Mouse (Mus musculus): Measurements from ENCODE around the gene 1110032A03Rik. TPM values are rescaled to one million over a fixed set of nuclear protein-coding genes. Genes with fewer than 3 reads are reported as not detected.

The 1110032A03Rik gene
- total RNA-seq, 2 experiments from 2014 or later: 29.6 to 30.2 TPM

DNA sequence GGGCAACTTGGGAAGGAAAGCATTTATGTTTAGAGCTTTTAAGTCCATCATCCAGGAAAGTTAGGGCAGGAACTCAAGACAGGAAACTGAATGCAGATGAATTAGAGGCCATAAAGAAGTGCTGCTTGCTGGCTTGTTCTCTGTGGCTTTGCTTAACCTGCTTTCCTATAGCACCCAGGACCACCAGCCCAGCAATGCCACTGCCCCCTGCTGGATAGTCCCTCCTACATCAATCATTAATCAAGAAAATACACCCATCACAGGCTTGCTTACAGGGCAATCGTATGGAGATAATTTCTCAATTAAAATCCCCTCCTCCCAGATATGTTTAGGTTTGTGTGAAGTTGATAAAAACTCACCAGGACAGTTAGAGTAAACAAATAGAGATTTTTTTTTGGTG is 12.0 kb downstream of the 1110032A03Rik start:
- Histone ChIP-seq H3K27ac (no peak overlapping the region), H3K4me3 (no peak overlapping the region)
- DNase-seq (ENCODE audit: low spot score in 2 of 2): peak in 1 of 2 experiments; percentile 40
- peak; percentile 78 for TF ChIP-seq CTCF (conservative IDR thresholded peaks at IDR 0.05)

DNA sequence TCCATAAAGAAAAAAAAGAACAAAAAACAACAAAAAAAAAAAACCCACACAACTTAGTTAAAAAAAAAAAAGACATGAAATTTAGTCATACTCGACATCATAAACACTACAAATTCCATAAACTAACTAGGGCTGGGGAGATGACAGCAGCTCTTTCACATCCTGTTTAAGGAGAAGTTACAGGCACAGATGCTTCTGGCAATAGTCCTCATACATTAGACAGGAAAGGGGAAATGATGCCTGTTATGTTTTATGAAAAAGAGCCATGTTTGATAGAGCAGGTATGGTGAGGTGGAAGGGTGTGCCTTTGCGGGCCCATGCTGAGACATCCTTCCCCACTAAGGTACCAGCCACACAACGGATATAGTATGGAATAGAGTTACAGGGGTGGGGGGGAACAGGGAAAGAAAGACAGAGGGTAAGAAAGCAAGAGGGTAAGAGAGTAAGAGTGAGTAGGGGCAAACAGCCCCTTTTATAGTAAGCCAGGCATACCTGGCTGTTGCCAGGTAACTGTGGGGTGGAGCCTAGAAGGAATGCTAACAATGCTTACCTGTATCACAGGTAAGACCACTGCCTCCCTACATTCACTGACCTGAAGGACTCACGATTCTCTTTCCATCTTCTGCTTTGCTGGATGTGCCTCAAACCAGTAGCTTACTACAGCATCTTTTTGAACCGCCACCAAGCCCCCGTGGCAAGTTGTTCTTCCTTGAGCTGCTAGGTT is 13.6 kb downstream of the 1110032A03Rik start:
- DNase-seq (ENCODE audit: low spot score in 2 of 2): no peak
- TF ChIP-seq CTCF (conservative IDR thresholded peaks at IDR 0.05): no peak
- Histone ChIP-seq H3K4me3 (no peak overlapping the region), H3K27ac (no peak overlapping the region)

DNA sequence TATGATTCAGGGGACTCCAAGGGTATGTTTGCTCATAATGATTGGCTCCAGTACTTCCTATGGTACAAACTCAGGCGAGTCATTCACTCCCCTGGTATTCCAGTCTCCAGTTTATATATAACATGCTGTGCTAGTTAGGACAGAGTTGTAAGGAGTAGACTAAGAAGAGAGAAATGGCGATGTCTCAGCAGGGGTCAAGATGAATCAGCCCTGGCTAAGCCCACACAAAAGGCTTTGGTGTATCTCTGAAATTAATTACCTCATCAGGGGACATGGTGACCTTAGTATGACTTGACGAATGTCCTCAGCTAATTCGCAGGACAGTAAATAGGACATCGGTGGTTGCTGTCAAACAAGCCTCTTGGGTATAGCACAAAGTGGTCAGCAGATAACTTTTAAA is 18.6 kb downstream of the 1110032A03Rik start:
- no peak overlapping the region for H3K4me3 ChIP-seq
- H3K27ac ChIP-seq: no peak overlapping the region
- TF ChIP-seq CTCF (conservative IDR thresholded peaks at IDR 0.05): no peak
- no peak for DNase-seq (ENCODE audit: low spot score in 2 of 2)

DNA sequence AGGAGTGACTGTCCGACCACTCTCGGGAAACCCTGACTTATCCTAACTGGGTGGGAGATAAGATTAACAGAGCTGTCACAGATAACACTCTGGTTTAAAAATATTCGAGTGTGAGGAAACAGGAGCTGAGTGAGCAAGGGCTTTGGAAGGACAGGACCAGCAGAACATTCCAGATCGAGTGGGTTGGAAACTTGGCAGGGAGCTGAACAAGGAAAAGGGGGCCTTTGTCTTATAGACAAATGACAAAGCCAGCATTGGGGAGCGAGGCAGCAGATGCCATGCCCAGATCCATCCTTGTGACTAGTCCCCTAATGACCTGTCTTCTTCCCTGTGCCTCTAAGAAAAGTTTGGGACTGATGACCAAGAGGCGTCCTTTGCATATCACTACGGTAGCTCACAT is 21.4 kb downstream of the 1110032A03Rik start:
- DNase-seq (ENCODE audit: low spot score in 2 of 2): peak in 1 of 2 experiments; percentile 28
- peak overlapping the region; percentile 52 for H3K4me3 ChIP-seq
- H3K27ac ChIP-seq: peak overlapping the region; percentile 90
- no peak for TF ChIP-seq CTCF (conservative IDR thresholded peaks at IDR 0.05)

DNA sequence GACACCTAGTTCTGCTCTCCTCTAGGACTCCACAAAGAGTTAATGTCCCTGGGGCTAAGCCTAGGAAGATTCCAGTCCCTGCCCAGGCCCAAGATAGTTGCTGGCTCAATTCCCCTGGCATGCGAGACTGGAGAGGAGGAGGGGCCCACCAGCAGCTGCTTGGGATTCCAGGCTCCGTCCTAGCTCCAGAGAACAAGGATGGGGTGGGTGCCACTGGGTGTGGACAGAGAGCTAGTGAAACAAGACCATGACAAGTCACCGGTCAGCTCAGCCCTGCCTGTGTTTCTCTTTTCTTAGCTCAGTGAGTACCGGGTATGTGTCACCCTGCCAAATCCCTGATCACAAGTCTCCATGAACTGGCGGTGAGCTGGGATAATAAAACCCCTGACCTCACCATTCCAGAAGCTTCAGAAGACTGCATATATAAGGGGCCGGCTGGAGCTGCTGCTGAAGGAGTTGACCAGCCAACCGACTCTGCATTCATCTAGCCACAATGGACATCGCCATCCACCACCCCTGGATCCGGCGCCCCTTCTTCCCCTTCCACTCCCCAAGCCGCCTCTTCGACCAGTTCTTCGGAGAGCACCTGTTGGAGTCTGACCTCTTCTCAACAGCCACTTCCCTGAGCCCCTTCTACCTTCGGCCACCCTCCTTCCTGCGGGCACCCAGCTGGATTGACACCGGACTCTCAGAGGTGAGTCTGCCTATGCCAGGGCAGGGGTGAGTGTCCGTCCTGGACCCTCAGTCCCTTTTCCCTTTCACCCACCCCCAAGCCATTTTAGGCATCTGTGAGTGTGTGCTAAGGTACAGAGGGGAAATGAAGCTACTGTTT is 22.3 kb downstream of the 1110032A03Rik start:
- peak overlapping the region; percentile 52 for H3K4me3 ChIP-seq
- peak overlapping the region; percentile 90 for H3K27ac ChIP-seq
- peak; percentile 67 to 78 for DNase-seq (ENCODE audit: low spot score in 2 of 2)
- TF ChIP-seq CTCF (conservative IDR thresholded peaks at IDR 0.05): no peak

DNA sequence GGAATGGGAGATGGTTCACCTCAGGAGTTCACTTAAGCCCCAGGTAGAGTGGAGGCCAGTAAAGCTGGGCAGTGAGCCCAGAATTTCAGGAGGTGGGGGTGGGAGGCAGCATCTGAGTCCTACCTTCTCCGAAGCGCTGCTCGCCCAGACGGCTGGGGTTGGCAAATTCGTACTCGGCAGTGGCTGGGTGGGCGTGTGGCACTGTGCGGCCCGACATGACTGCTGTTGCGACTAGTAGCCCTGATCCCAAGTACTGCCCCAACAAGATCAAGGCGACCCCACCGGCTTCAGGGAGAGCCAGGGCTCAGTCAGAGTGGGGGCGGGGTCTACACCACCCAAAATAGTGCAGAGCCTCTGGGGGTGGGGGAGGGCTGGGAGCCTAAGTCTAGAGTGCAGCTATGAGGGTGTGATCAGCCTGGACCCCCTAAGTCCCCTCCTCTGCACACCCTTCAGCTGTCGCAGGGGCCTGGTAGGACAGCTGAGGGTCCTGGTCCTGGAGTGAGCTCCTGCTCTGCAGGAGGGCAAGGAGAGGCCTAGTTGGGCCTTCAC is 23.2 kb downstream of the 1110032A03Rik start, which contains the start of gene Hspb2:
Gene Hspb2 (minus strand): TSS at position 301 of the 549 bp plus-strand sequence.
- no peak for DNase-seq (ENCODE audit: low spot score in 2 of 2)
- no peak for TF ChIP-seq CTCF (conservative IDR thresholded peaks at IDR 0.05)
- Histone ChIP-seq H3K4me3 (peak within 1 kb of the TSS; percentile 52), H3K27ac (peak within 1 kb of the TSS; percentile 90)

DNA sequence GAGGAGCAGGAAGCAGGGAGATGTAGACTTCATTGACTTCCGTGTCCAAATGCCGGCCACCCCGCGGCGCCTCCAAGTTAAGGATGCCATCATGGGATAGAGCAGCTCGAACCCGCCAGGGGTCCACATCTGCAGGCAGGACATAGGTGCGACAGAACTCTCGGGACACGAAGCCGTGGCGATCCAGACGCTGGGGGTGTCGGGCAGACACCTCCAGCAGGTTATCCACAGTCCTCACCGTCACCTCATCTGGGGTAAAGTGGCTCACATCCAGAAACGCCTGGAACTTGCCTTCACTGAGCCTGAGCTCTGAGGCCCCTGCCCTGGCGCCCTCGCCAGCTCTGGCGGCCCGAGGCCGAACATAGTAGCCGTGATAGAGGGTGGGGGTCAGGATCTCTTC is 24.0 kb downstream of the 1110032A03Rik start, which contains the start of gene Cryab:
Gene Cryab (plus strand): TSS at position 3 of the 400 bp plus-strand sequence.
- H3K4me3 ChIP-seq: peak within 1 kb of the TSS; percentile 52; the same call in 1 of the 2 replicates
- TF ChIP-seq CTCF (conservative IDR thresholded peaks at IDR 0.05): no peak
- no peak for DNase-seq (ENCODE audit: low spot score in 2 of 2)
- peak within 1 kb of the TSS; percentile 90 for H3K27ac ChIP-seq

DNA sequence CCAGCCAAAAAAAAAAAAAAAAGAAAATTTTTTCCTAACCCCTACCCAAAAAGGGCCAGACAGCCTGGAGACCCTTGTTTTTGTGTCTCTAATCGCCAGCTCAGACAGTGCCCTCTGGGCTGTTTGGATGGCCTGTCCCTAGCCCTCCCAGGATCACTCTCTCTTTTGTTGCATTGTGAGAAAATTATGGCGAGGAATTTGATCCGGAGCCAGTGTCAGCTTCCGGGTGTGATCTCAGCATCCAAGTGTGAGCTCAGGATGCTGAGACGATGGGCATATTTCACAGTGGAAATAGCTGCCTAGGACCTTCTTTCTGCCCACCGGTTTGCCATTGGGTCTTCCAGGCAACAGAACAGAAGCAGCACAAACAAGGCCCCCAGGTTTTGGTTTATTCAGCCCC is 24.6 kb downstream of the 1110032A03Rik start:
- TF ChIP-seq CTCF (conservative IDR thresholded peaks at IDR 0.05): no peak
- H3K4me3 ChIP-seq: no peak overlapping the region
- DNase-seq (ENCODE audit: low spot score in 2 of 2): no peak

DNA sequence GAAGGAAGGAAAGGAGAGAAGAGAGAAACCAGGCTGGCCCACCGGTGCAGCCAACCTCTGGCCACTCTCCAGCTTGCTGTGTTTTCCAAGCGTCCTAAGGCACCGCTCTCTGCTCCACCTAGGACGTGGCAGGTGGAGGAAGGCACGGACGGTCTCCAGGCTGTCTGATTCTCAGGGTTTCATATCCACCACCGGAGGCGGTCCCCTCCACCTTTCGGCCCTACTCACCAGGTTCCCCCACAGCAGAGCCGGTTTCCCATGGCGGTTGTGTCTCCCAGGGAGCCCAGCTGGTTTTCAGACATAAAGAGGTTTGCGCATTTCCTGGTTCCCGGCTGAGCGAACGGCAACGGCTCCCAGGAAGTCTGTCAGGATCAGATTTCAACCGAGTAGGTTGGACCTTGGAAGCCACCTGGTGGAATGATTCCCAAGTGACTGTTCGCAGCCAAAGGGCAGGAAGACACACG is 29.1 kb downstream of the 1110032A03Rik start, which contains the start of gene 2310030G06Rik:
Gene 2310030G06Rik (minus strand): TSS at position 323 of the 464 bp plus-strand sequence.
- peak; percentile 31 for TF ChIP-seq CTCF (conservative IDR thresholded peaks at IDR 0.05)
- Histone ChIP-seq H3K27ac (peak within 1 kb of the TSS; percentile 49), H3K4me3 (peak within 1 kb of the TSS; percentile 39)
- DNase-seq (ENCODE audit: low spot score in 2 of 2): no peak

More for the DNA sequence above, 24.6 kb downstream of the 1110032A03Rik start:
- peak overlapping the region; percentile 90 for H3K27ac ChIP-seq

DNA sequence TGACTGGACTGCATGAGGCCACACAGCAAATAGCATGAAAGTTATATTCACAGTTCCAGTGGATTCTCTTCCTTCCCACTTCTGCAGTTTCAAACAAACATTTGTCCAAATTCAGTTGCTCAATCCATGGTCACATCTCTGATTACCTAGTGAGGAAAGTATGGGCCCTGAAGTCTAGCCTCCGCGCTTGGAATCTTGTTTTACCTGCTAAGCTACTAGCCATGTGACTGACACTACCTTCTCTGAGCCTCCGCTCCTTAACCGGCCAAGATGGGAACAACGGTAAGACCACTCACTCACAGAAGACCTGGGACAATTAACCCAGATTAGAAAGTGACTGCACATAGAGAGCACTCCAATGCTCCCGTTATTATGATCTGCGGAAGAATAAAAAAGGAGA is 29.5 kb downstream of the 1110032A03Rik start:
- Histone ChIP-seq H3K4me3 (peak overlapping the region; percentile 39), H3K27ac (peak overlapping the region; percentile 49)
- DNase-seq (ENCODE audit: low spot score in 2 of 2): no peak
- TF ChIP-seq CTCF (conservative IDR thresholded peaks at IDR 0.05): no peak

DNA sequence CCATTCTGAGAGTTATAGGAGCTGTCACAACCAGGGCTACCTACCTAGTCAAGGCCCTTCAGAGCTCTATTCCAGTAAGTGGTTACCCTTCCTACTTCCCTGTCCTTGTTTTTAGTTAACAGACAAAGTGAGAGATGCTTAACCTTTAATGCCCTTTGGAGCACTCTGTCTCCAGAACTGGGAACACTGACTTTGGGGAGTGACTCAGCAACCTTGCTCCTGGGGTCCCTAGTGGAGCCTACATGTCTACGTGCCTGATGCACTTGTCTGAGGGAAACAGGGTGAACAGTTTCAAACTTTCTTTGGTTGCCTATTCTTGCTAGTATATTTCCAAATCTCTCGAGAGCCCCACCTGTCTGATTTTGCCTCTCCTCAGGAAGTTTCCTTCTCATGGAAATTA is 32.6 kb downstream of the 1110032A03Rik start:
- DNase-seq (ENCODE audit: low spot score in 2 of 2): no peak
- H3K4me3 ChIP-seq: no peak overlapping the region
- no peak for TF ChIP-seq CTCF (conservative IDR thresholded peaks at IDR 0.05)
- H3K27ac ChIP-seq: no peak overlapping the region

DNA sequence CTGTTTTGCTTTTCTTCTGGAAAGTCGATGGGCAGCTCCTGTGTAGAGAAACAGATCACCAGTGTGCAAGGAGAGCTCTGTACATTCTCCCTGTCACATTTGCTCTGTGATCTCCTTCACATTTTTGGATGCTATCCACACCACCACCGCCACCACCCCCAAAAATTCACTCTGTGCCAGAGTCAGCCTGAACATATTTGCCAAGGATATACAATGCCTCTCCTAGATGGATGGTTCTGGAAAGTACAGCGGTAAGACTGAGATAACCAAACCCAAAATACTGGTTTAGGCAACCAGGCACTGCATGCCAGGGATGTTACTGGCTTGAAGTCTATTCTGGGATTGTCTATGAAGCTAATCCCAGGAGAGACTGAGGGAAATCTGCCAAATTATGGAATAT is 33.1 kb downstream of the 1110032A03Rik start:
- no peak overlapping the region for H3K27ac ChIP-seq
- no peak for DNase-seq (ENCODE audit: low spot score in 2 of 2)
- no peak overlapping the region for H3K4me3 ChIP-seq
- TF ChIP-seq CTCF (conservative IDR thresholded peaks at IDR 0.05): no peak
